ENCODE assay signal across 16 mouse cellular contexts in genomic region chr6:51505671-51506070, GRCm38 (mm10).
"Had no signal": no experiment of that assay in that cellular context is flagged by ENCODE, and none has a peak within 500 bp of the region (broad histone marks: within the 10 kb centered on the region; RNA-seq: fewer than 3 reads in every experiment).

No protein-coding gene starts in this region.

- H3K36me3 ChIP-seq: limb, embryonic 10.5 days; liver, embryonic 15.5 days; midbrain, embryonic 15.5 days; neural tube, embryonic 12.5 days had no signal

- ATAC-seq: lung, postnatal 0 days; midbrain, embryonic 15.5 days had no signal

- DNase-seq: kidney, adult 11 months; kidney, adult 9 months; lung, adult 2 months; lung, postnatal 36 days; right cerebral cortex, adult 18-20 months; right cerebral cortex, postnatal 25 days; thymus, adult 18-20 months; thymus, postnatal 25 days had no signal

- H3K4me3 ChIP-seq: left cerebral cortex, adult 2 months; limb, embryonic 10.5 days; liver, embryonic 15.5 days; midbrain, embryonic 15.5 days; neural tube, embryonic 12.5 days had no signal

- H3K9ac ChIP-seq: liver, embryonic 15.5 days; midbrain, embryonic 15.5 days; neural tube, embryonic 12.5 days had no signal

- H3K27me3 ChIP-seq: liver, embryonic 15.5 days; midbrain, embryonic 15.5 days; neural tube, embryonic 12.5 days had no signal

- H3K4me1 ChIP-seq: midbrain, embryonic 15.5 days; neural tube, embryonic 12.5 days had no signal

- H3K9me3 ChIP-seq: limb, embryonic 10.5 days; liver, embryonic 15.5 days; midbrain, embryonic 15.5 days; neural tube, embryonic 12.5 days had no signal

- H3K4me2 ChIP-seq: liver, embryonic 11.5 days; liver, embryonic 15.5 days; midbrain, embryonic 15.5 days; neural tube, embryonic 12.5 days had no signal

- H3K27ac ChIP-seq: kidney, postnatal 0 days; left cerebral cortex, adult 2 months; limb, embryonic 10.5 days; liver, embryonic 15.5 days; midbrain, embryonic 15.5 days; neural tube, embryonic 12.5 days had no signal
